Mouse (Mus musculus) lung, embryonic 14.5 days (tissue): ENCODE data around the gene Sowahb. TPM values are rescaled to one million over a fixed set of nuclear protein-coding genes. Genes with fewer than 3 reads are reported as not detected.

Source experiments
- ATAC-seq: fragments of 200-750 bp; cut with Nextera tagmentation; 2 replicates; pipeline ENCODE4 v1.8.0; 2017; ENCODE audit warnings: mild to moderate bottlenecking, moderate TSS enrichment, moderate library complexity; ENCODE audit not compliant: insufficient read depth
- DNase-seq: peaks from one replicate; pipeline ENCODE4 v3.0.0-alpha.2; 2015
- H3K27ac ChIP-seq: fragments of 300-500 bp; sonication (generic); 2 replicates; pipeline ENCODE4 v1.5.1; 2014; ENCODE audit warnings: low read depth, mild to moderate bottlenecking, moderate library complexity
- H3K27me3 ChIP-seq: fragments of 300-500 bp; sonication (generic); 2 replicates; pipeline ENCODE4 v1.6.1; 2014; ENCODE audit warnings: low read length, control low read depth; ENCODE audit not compliant: insufficient read depth
- H3K36me3 ChIP-seq: fragments of 300-500 bp; sonication (generic); 2 replicates; pipeline ENCODE4 v1.6.1; 2014; ENCODE audit warnings: control low read depth; ENCODE audit not compliant: insufficient read depth
- H3K4me1 ChIP-seq: fragments of 300-500 bp; sonication (generic); 2 replicates; pipeline ENCODE4 v1.6.1; 2014; ENCODE audit warnings: antibody characterized with exemption, control low read depth; ENCODE audit not compliant: insufficient read depth
- H3K4me2 ChIP-seq: fragments of 300-500 bp; sonication (generic); 2 replicates; pipeline ENCODE4 v1.6.1; 2014; ENCODE audit warnings: mild to moderate bottlenecking
- H3K4me3 ChIP-seq: fragments of 300-500 bp; sonication (generic); 2 replicates; pipeline ENCODE4 v1.5.1; 2014; ENCODE audit warnings: low read depth, low read length
- H3K9ac ChIP-seq: fragments of 300-500 bp; sonication (generic); 2 replicates; pipeline ENCODE4 v1.6.1; 2014
- H3K9me3 ChIP-seq: fragments of 300-500 bp; sonication (generic); 2 replicates; pipeline ENCODE4 v1.6.1; 2016; ENCODE audit warnings: low read depth, low read length, control low read depth
- CTCF ChIP-seq: IDR thresholded peaks from 2 replicates; pipeline ENCODE4 v1.5.1; 2016; ENCODE audit warnings: antibody characterized with exemption, low read depth
- WGBS: fragments of 180-500 bp; shearing (Covaris S2); extraction: QIAGEN DNeasy Blood & Tissue Kit; methylation state at CpG from one replicate; pipeline ENCODE4 v1.1.7; 2014; 5-methylcytosine and 5-hydroxymethylcytosine counted together
- polyA plus RNA-seq: library from polyadenylated mRNA; unstranded; fragments of >200 nt; fragmentation: Nextera tagmentation; extraction: Ambion mirVana; gene quantifications from 2 replicates; pipeline ENCODE4 v1.2.1, GENCODE M21; 2014

Sowahb gene
- polyA plus RNA-seq, 1 experiment from 2014 or later: 2.0 TPM

DNA sequence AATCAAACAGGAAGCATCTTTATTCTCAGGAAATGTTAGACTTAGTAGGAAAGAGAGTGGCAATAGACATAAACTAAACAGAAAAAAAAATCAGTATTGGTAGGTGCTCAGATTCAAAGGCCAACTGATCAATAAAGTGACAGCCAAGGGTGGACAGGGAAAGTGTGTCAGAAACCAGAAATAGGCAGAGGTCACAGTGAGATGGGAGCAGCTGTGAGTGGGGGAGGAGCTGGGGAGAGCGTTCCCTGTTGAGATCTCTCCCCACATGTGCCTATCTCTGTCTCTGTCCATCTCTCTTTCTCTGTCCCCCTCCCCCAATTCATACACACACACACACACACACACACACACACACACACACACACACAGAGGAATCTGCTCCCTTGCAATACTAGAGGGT lies 5.1 kb upstream of the Sowahb start:
- Histone ChIP-seq H3K4me3 (no peak overlapping the region), H3K4me2 (no peak overlapping the region), H3K4me1 (no peaks in the 10 kb centered on the region), H3K27ac (no peak overlapping the region), H3K36me3 (no peaks in the 10 kb centered on the region), H3K27me3 (peaks cover 40% of the 10 kb centered on the region), H3K9me3 (no peaks in the 10 kb centered on the region), H3K9ac (no peak overlapping the region)
- ATAC-seq (no peak), DNase-seq (no peak)
- 71% methylated on average over 1 of the region's 1 CpGs for WGBS
- TF ChIP-seq CTCF: no peak

DNA sequence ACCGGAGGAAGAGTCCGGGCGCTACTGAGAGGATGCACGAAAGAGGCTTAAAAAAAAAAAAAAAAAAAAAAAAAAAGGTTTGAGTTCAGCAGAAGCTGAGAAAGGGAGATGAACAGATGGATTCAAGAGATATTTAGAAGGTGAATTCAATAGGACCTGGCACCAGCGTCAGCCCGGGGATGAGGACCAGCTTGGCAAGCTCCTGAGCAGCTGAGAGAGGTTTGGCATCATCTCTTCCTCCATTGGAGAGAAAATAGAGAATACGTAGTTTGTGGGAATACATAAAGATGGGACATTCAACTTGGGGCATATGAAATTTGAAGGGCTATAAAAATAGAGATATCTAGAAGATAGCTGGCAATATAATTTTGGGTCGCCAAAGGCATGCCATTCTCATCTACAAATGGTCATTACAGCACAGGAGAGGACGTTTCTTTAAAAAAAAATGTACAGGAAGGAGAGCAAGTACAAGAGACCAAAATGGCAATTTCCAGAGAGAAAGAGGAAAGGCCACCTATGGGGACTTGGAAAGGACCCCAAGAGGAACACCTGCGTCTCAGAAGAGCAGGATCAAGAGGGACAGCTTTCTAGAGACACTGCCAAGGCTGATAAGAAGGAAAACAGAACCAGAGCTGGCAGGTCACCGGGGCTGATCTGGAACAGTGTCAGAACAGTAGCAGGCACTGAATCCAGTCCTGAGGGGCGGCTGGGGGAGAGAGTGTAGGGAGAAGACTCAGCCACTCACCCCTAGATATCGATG lies 3.8 kb upstream of the Sowahb start:
- no peak overlapping the region for H3K4me3 ChIP-seq
- ATAC-seq (no peak), DNase-seq (no peak)
- no peak overlapping the region for H3K4me2 ChIP-seq
- no peak overlapping the region for H3K27ac ChIP-seq
- H3K9ac ChIP-seq: no peak overlapping the region
- 59% methylated on average over 13 of the region's 13 CpGs for WGBS
- H3K27me3 ChIP-seq: peaks cover 53% of the 10 kb centered on the region
- H3K9me3 ChIP-seq: no peaks in the 10 kb centered on the region
- peaks cover 8% of the 10 kb centered on the region; the same call in 1 of the 2 replicates for H3K4me1 ChIP-seq
- H3K36me3 ChIP-seq: no peaks in the 10 kb centered on the region
- TF ChIP-seq CTCF: no peak

DNA sequence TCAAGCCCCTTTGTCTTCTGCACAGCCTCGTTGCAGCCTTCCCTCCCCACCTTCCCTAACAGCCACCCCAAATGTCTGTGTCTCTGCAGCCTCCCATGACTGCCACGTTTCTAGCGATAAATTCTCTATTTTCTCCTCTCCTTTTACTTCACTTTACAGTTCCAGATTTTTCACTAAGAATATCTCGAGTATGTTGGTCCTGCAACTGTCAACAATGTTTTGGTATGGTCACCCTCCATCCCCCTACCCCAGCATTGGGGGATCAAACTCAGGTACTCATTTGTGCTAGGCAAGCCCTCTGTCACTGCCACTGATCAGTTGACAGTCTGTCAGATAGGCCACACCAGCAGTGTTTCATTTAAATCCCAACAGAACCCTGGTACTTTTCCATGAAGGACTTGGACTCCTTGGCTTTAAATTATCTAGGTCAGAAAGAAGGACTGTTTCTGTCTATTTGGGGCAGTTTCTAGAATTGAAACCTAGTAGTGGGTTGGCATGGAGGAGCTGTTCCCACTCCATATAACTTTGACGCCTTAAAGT lies 1.6 kb upstream of the Sowahb start:
- ATAC-seq (no peak), DNase-seq (no peak)
- H3K4me2 ChIP-seq: no peak overlapping the region
- no peak overlapping the region for H3K27ac ChIP-seq
- TF ChIP-seq CTCF: no peak
- peaks cover 10% of the 10 kb centered on the region; the same call in 1 of the 2 replicates for H3K4me1 ChIP-seq
- no peak overlapping the region for H3K4me3 ChIP-seq
- H3K9ac ChIP-seq: no peak overlapping the region
- H3K9me3 ChIP-seq: no peaks in the 10 kb centered on the region
- WGBS: 32% methylated on average over 5 of the region's 5 CpGs
- no peaks in the 10 kb centered on the region for H3K36me3 ChIP-seq
- H3K27me3 ChIP-seq: peaks cover 69% of the 10 kb centered on the region

DNA sequence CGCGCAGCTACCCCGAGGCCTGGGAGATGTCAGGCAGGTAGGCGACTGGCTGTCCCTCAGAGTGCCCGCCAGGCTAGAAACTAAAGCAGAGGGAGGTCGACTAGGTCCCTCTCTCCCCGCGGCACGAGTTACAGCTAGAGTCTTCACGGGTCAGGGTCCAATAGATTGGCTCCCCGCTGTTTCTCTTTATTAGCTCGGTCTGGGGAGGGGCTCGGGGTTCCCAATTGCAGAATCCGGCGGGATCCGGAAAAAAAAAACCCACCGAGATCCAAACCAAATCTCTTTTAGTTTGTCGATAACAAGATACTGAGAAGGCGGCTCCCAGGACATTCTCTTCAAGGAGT lies 521 bp upstream of the Sowahb start:
- no peak for ATAC-seq
- Histone ChIP-seq H3K4me3 (peak overlapping the region; percentile 51), H3K27me3 (peaks cover 69% of the 10 kb centered on the region), H3K27ac (peak overlapping the region; percentile 43; the same call in 1 of the 2 replicates), H3K4me1 (peaks cover 10% of the 10 kb centered on the region; the same call in 1 of the 2 replicates), H3K9me3 (no peaks in the 10 kb centered on the region), H3K4me2 (peak overlapping the region; percentile 86), H3K36me3 (no peaks in the 10 kb centered on the region), H3K9ac (peak overlapping the region; percentile 49)
- TF ChIP-seq CTCF: no peak; the same call in 1 of the 2 replicates
- DNase-seq: no peak
- WGBS: under 1% methylated on average over 19 of the region's 19 CpGs

DNA sequence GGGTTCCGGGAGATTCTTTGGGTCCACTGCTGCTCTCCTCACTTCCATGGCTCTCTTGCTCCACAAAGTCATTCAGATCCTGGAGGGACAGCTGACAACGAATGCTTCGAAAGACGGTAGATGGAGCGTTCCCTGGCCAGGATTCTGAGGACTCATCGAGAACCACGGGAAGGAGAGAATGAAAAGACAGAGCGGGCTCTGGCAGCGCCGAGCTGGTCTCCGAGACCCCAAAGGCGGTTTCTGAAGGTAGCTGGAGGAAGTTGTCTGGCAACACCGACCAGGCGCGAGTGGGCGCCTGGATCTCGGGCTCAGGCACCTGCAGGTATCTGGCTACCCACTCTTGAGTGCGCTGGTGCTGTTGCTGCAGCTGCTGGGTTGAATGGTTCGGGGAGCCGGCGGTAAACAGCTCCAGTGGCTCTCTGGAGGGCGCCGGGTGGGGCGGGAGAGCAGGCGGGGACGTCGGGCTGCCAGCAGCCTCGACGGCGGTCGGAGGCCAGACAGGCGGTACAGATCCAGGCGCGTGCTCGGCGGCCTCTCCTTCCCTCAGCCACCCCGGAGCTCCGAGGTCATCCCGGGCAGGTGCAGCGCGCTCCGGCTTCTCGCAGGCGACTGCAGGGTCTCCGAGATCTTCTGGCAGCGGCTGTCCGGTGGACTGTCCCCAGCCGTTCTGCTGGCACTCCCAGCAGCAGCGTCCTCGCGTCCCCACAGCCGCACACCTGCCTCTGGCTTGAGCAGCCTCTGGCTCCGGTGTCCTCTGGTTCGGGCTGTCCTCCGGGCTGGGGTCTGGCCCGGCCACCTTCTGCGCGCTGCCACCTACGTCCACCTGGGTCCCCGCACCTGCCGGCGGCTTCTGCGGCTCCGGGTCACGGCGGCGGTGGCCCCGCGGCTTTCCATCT lies 886 bp downstream of the Sowahb start:
- no peaks in the 10 kb centered on the region for H3K9me3 ChIP-seq
- ATAC-seq (no peak; the same call in none of the 2 replicates), DNase-seq (peak; percentile 23)
- WGBS: 4% methylated on average over 69 of the region's 69 CpGs
- no peaks in the 10 kb centered on the region for H3K36me3 ChIP-seq
- H3K27me3 ChIP-seq: peaks cover 58% of the 10 kb centered on the region
- H3K9ac ChIP-seq: peak overlapping the region; percentile 49
- H3K27ac ChIP-seq: no peak overlapping the region
- H3K4me3 ChIP-seq: peak overlapping the region; percentile 51
- TF ChIP-seq CTCF: no peak
- H3K4me2 ChIP-seq: peak overlapping the region; percentile 86
- peaks cover 15% of the 10 kb centered on the region; the same call in 1 of the 2 replicates for H3K4me1 ChIP-seq

DNA sequence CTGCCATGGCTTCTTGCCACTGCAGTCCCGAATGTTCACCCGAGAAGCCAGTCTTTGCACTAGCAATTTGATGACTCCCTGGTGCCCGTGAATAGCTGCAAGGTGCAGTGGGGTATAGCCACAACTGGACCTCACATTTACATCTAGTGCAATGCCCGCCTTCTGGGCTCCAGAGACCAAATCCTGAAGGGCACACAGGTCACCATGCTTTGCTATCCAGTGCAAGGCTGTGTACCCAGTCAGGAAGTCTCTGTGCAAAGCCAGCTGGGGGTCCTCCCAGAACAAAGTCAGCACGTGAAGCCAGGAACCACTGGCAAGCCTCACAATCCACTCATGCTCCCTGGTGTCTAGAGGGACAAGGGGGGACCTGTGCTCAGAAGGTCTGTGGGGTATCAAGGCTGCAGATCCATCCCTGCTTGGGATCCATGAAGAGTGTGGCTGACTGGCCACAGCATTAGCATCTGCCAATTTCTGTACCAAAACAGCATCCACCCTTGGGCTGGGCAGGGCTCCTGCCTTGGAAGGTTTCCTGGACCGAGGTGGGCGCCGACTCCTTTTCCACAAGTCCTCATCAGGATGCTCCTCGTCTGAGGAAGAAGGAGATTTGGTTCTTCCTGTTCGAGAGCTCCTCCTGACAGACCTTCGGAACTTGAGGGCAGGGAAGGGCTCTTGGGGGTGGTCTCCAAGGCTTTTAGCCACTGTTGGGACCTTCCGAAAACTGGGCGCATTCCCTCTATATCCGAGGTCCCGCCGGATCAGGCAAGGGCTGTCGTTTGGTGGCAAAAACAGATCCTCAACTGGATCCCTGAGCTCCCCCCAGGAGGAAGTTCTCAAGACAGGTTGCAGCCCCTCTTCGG lies 1.8 kb downstream of the Sowahb start:
- TF ChIP-seq CTCF: no peak
- peak overlapping the region; percentile 51 for H3K4me3 ChIP-seq

More for the DNA sequence above, 1.8 kb downstream of the Sowahb start:
- DNase-seq (no peak), ATAC-seq (no peak)
- H3K27me3 ChIP-seq: peaks cover 56% of the 10 kb centered on the region
- WGBS: 45% methylated on average over 18 of the region's 18 CpGs
- peak overlapping the region; percentile 86 for H3K4me2 ChIP-seq
- H3K9ac ChIP-seq: peak overlapping the region; percentile 49
- H3K27ac ChIP-seq: no peak overlapping the region
- H3K9me3 ChIP-seq: no peaks in the 10 kb centered on the region
- H3K36me3 ChIP-seq: no peaks in the 10 kb centered on the region
- H3K4me1 ChIP-seq: peaks cover 15% of the 10 kb centered on the region; the same call in 1 of the 2 replicates
